Mouse (Mus musculus) left cerebral cortex, postnatal 10 days (tissue): ENCODE data around the gene Ociad1. TPM values are rescaled to one million over a fixed set of nuclear protein-coding genes. Genes with fewer than 3 reads are reported as not detected.

Experiments
- DNase-seq, 2 experiments: peaks; one replicate each; pipeline ENCODE4 v3.0.0; 2021 to 2022; ENCODE audit warnings: low spot score in 2 of 2, mixed read lengths in 1 of 2; ENCODE audit errors: extremely low spot score in 1 of 2
- intact Hi-C: fragments of 180-260 bp; cut with DNase I; formaldehyde crosslinking; loops from one replicate; pipeline ENCODE4 v1.15.1; 2025
- total RNA-seq, 2 experiments: library from RNA; stranded (reverse); gene quantifications; 2 replicates each; pipeline ENCODE4 v1.2.3; 2021

Gene Ociad1
- 100 to 1,000 TPM; 356 to 358 TPM for total RNA-seq

- intact Hi-C loops: loop anchor here (2.0 to 5.0 kb wide), 2 partner anchors 38 to 90 kb away; no protein-coding TSS in a partner anchor
- DNase-seq: peak; percentile 96 to 97
These were observed at the start of gene Ociad1 for GRCm38 (mm10) chr5:73292502-73293457. Gene Ociad1, plus strand, starts transcription at chr5:73292784.

- intact Hi-C loops: no loop called here
- peak in 1 of 2 experiments; percentile 75 for DNase-seq
These were observed 48.2 kb upstream of the Ociad1 start for GRCm38 (mm10) chr5:73244403-73244802.

GRCm38 (mm10) chr5:73246414-73246813 lies 46.2 kb upstream of the Ociad1 start:
- intact Hi-C loops: no loop called here
- no peak for DNase-seq

GRCm38 (mm10) chr5:73248211-73248610 lies 44.4 kb upstream of the Ociad1 start:
- intact Hi-C loops: no loop called here
- DNase-seq: no peak

DNA sequence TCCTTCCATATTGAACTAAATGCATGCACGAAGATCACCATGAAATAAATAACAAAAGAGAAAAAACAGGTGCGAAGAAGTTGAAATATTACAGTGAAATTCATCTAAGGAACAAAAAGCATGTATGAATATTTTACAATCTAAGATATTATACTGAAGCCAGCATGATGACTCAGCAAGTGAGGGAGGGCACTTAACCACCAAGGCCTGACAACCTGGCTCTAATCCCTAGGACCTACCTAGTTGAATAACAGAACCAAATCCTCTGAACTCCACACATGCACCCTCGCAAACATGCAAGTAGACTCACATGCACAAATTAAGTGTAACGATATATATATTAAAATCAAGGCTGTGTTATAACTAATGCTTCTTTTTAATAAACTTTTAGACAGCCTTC lies 43.2 kb upstream of the Ociad1 start:
- DNase-seq: no peak
- intact Hi-C loops: no loop called here

- intact Hi-C loops: no loop called here
These were observed 39.8 kb upstream of the Ociad1 start for GRCm38 (mm10) chr5:73252739-73253138.

GRCm38 (mm10) chr5:73254660-73255059 lies 37.9 kb upstream of the Ociad1 start:
- intact Hi-C loops: loop anchor here (2.0 to 5.0 kb wide), 2 partner anchors 38 to 122 kb away; partner anchors contain the start of gene Ociad1
- DNase-seq: no peak

More at GRCm38 (mm10) chr5:73252739-73253138, 39.8 kb upstream of the Ociad1 start:
- DNase-seq: no peak

- peak in 1 of 2 experiments; percentile 82 for DNase-seq
- intact Hi-C loops: loop anchor here (2.0 to 5.0 kb wide), 2 partner anchors 37 to 123 kb away; partner anchors contain the start of gene Ociad1
These were observed 37.0 kb upstream of the Ociad1 start for GRCm38 (mm10) chr5:73255321-73256251.

- DNase-seq: peak; percentile 97 to 99
- intact Hi-C loops: loop anchor here (5.0 kb wide), 1 partner anchor 124 kb away; no protein-coding TSS in a partner anchor
These were observed 36.1 kb upstream of the Ociad1 start, which contains the start of gene Fryl for GRCm38 (mm10) chr5:73256352-73257065. Gene Fryl, minus strand, starts transcription at chr5:73256619.

DNA sequence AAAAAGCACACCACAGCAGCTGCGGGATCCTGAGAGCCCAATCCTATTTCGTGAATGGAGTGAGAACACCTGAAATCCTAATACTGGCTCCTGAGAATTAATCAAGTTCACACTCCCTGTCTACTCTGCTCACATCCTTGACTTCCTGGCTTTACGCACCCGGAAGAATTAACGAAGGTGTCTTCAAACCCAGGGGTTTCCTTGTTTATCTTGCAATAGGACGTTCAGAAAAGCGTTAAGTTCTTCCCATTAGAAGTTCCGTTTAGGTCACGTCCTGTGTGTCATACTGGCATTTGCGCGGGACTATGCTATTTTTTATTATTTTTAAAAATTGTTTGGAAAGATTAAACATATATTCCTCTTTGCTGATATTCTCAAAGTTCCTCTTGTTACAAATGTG lies 35.5 kb upstream of the Ociad1 start:
- DNase-seq: no peak
- intact Hi-C loops: loop anchor here (5.0 kb wide), 1 partner anchor 125 kb away; no protein-coding TSS in a partner anchor

DNA sequence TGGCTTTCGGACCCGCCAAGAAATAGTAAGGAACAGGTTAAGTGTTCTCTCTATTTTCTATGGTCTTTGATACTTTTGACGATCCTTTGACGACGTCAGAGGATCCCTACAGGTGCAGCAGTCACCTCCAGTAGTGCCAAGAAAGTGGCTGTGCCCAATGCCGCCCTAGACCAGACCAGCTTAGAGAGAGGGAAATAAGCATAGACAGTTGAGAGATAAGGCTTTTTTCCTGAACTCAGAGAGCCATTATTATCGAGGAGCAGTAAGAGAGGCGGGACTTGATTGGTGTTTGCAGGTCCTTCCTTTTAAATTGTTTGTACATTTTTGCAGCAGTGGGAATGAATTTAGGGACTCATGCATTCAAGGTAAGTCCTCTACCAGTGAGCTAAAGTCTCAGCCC lies 34.9 kb upstream of the Ociad1 start:
- no peak for DNase-seq
- intact Hi-C loops: loop anchor here (5.0 kb wide), 1 partner anchor 125 kb away; no protein-coding TSS in a partner anchor

DNA sequence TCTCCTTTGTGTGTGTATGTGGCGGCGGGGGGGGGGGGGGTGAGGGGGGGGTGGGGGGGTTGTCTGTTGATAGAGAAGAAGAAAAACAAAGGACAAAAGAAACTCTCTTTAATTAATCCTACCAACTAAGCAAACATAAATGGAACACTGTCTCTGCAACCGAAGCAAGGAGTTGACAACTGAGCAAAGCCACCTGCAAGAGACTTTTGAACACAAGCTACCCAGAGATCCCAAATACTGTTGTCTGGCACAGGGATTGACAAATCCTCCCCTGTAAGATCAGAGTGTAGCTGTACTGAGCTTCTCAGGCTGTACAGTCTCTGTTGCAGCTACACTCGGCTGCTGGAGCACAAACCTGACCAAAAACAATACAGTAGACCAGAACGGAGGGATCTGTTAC lies 28.5 kb upstream of the Ociad1 start:
- intact Hi-C loops: no loop called here
- DNase-seq: no peak

DNA sequence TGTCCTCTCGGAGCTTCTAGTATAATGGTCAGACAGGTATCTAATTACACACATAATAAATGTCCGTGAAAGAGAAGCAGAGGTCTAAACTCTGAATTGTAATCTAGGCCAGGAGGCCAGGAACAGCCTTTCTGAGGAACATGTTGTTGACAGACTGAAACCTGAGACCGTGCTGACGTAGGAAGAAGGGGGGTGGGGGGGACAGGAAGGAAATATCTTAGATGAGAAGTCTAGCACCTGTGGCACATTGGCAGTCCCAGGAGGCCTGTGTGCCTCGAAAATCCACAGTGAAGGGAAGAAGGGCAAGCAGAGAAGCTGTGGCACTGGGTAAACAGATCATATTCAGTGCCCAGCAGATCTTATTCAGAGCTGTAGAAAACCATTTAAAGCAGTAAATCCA lies 27.1 kb upstream of the Ociad1 start:
- no peak for DNase-seq
- intact Hi-C loops: no loop called here

- DNase-seq: no peak
- intact Hi-C loops: no loop called here
These were observed 23.9 kb upstream of the Ociad1 start for GRCm38 (mm10) chr5:73268636-73269213.

GRCm38 (mm10) chr5:73270612-73271011 lies 22.0 kb upstream of the Ociad1 start:
- intact Hi-C loops: no loop called here

DNA sequence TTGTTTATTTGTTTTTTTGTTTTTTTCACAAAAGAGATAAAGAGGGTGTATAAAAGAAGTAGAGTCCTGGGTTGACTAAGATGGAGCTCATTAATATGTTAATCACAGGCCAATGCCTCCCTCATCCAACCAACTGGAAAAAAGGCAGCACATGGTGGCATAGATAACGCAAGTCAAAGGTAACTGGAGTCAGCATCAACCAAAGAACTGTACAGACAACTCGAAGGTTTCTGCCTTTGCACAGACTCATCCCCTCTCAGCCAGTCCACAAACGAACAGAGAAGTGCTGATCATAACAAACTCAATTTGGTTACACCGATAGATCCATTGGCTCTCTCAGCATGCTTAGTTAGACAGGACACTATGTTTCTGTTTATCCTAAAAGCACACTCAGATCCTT lies 19.4 kb upstream of the Ociad1 start:
- DNase-seq: no peak
- intact Hi-C loops: no loop called here

More at GRCm38 (mm10) chr5:73270612-73271011, 22.0 kb upstream of the Ociad1 start:
- DNase-seq: no peak

- DNase-seq: no peak
- intact Hi-C loops: no loop called here
These were observed 17.6 kb upstream of the Ociad1 start for GRCm38 (mm10) chr5:73274941-73275340.

- intact Hi-C loops: no loop called here
- DNase-seq: no peak
These were observed 13.4 kb upstream of the Ociad1 start for GRCm38 (mm10) chr5:73279190-73279589.
